Mouse (Mus musculus) forebrain, embryonic 16.5 days (tissue): Measurements from ENCODE around the gene Fam53b. TPM values are rescaled to one million over a fixed set of nuclear protein-coding genes. Genes with fewer than 3 reads are reported as not detected.

Source experiments
- ATAC-seq: fragments of 200-750 bp; cut with Nextera tagmentation; 2 replicates; pipeline ENCODE4 v1.8.0; 2017; ENCODE audit warnings: mild to moderate bottlenecking, moderate library complexity
- H3K27ac ChIP-seq: fragments of 300-500 bp; sonication (generic); 2 replicates; pipeline ENCODE4 v1.5.1; 2014; ENCODE audit warnings: low read length, control low read depth
- H3K27me3 ChIP-seq: fragments of 300-500 bp; sonication (generic); replicated peaks from 2 replicates; pipeline ENCODE4 v1.6.1; 2014; ENCODE audit warnings: low read length; ENCODE audit not compliant: control insufficient read depth, insufficient read depth
- H3K36me3 ChIP-seq: fragments of 300-500 bp; sonication (generic); 2 replicates; pipeline ENCODE4 v1.6.1; 2014; ENCODE audit not compliant: control insufficient read depth, insufficient read depth
- H3K4me1 ChIP-seq: fragments of 300-500 bp; sonication (generic); replicated peaks from 2 replicates; pipeline ENCODE4 v1.6.1; 2014; ENCODE audit warnings: low read length; ENCODE audit not compliant: control insufficient read depth, insufficient read depth
- H3K4me2 ChIP-seq: fragments of 300-500 bp; sonication (generic); 2 replicates; pipeline ENCODE4 v1.6.1; 2014; ENCODE audit warnings: mild to moderate bottlenecking, low read length, control low read depth
- H3K4me3 ChIP-seq: fragments of 300-500 bp; sonication (generic); replicated peaks from 2 replicates; pipeline ENCODE4 v1.5.1; 2014; ENCODE audit warnings: mild to moderate bottlenecking, low read length, control low read depth
- H3K9ac ChIP-seq: fragments of 300-500 bp; sonication (generic); replicated peaks from 2 replicates; pipeline ENCODE4 v1.6.1; 2014; ENCODE audit warnings: low read depth, low read length, control low read depth
- H3K9me3 ChIP-seq: fragments of 300-500 bp; sonication (generic); 2 replicates; pipeline ENCODE4 v1.6.1; 2016; ENCODE audit warnings: low read length; ENCODE audit not compliant: control insufficient read depth
- WGBS: fragments of 180-500 bp; shearing (Covaris S2); extraction: QIAGEN DNeasy Blood & Tissue Kit; methylation state at CpG from one replicate; pipeline ENCODE4 v1.1.7; 2014; 5-methylcytosine and 5-hydroxymethylcytosine counted together
- polyA plus RNA-seq: library from polyadenylated mRNA; unstranded; fragments of >200 nt; fragmentation: Nextera tagmentation; extraction: Ambion mirVana; gene quantifications from 2 replicates; pipeline ENCODE4 v1.2.1, GENCODE M21; 2015

Gene Fam53b
- polyA plus RNA-seq, 1 experiment from 2014 or later, result 29.2 TPM

DNA sequence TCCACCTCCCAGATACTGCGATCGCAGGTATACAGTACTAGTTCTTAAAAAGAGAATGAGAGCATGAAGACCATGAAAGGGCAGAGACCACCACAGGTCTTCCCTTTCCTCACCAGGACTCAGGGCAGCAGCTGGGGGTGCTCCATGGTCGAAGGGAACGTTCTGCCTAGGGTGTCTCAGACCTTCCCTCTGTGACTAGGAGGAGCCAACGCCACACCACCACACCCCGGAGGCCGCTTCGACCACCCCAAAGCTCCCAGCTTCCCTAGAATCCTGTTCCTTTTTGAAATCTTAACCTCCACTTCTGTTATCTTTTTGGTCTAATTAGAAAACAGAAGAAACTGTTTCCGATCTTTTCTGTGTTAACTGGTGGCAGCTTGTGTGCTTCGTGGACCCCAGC is 37.8 kb downstream of the Fam53b start:
- no peak for ATAC-seq
- no peak overlapping the region for H3K4me3 ChIP-seq
- H3K9ac ChIP-seq, result no peak overlapping the region
- no peaks in the 10 kb centered on the region for H3K27me3 ChIP-seq
- no peak overlapping the region for H3K4me2 ChIP-seq
- H3K9me3 ChIP-seq, result no peaks in the 10 kb centered on the region
- H3K4me1 ChIP-seq, result peaks cover 11% of the 10 kb centered on the region
- WGBS, result 95% methylated on average over 10 of the region's 10 CpGs
- no peak overlapping the region for H3K27ac ChIP-seq
- no peaks in the 10 kb centered on the region for H3K36me3 ChIP-seq

DNA sequence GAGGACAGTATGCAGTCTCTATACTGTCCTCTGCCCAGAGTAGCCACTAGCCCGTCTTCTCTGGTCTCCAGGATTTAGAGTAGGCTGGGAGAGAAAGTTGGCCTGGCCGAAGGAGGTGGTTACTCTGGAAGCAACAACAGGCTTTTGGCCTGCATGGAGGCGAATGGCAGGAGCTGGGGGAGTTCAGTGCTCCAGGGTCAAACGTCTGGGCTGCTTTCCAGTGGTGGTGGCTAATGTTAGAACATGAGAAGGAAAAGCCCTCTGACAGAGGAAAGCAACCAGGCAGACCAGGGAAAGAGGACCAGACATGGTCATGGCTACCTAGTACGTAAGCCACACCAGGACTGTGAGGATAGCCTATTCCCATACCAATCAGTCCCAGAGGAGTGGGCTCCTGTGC is 38.4 kb downstream of the Fam53b start:
- H3K4me1 ChIP-seq, result peaks cover 5% of the 10 kb centered on the region
- H3K4me3 ChIP-seq, result no peak overlapping the region
- WGBS, result 93% methylated on average over 5 of the region's 5 CpGs
- no peaks in the 10 kb centered on the region for H3K27me3 ChIP-seq
- no peak overlapping the region for H3K4me2 ChIP-seq
- H3K36me3 ChIP-seq, result no peaks in the 10 kb centered on the region
- no peak for ATAC-seq
- H3K27ac ChIP-seq, result no peak overlapping the region
- H3K9ac ChIP-seq, result no peak overlapping the region
- no peaks in the 10 kb centered on the region for H3K9me3 ChIP-seq

DNA sequence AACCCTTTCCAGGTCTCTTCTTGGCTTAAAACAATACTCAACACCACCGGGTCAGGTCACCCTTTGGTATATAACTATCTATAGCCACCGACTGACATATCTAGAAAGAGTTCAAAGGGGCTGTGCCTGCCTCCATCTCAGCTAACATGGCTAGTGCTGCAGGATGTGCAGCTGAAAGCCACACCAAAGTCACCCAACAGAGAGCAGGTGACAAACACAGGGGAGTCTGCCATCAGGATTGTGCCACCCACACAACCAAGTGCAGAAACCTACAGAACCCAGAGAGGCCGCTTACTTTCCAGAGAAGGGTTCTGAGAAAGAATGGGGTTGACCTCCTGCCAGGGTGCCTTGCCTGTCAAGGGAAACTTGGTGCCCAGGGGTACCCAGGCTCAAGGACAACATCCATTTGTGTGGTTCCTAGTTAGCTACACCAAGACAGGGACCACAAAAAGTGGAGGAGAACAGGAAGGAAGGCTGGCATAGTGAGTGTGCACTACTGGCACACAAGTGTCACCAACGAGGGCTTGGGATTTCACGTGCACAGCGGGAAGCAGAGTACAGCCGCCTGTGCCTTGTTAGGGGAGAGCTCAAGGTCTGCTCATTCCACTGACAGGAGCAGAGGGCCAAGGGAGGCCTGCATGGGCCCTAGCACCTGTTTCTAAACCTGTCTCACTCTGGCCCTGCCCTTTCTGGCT is 40.5 kb downstream of the Fam53b start:
- 92% methylated on average over 7 of the region's 7 CpGs for WGBS
- no peak for ATAC-seq
- H3K4me3 ChIP-seq, result no peak overlapping the region
- H3K9me3 ChIP-seq, result no peaks in the 10 kb centered on the region
- H3K36me3 ChIP-seq, result no peaks in the 10 kb centered on the region
- H3K9ac ChIP-seq, result no peak overlapping the region
- H3K27ac ChIP-seq, result no peak overlapping the region
- no peak overlapping the region for H3K4me2 ChIP-seq
- H3K27me3 ChIP-seq, result no peaks in the 10 kb centered on the region
- H3K4me1 ChIP-seq, result peaks cover 10% of the 10 kb centered on the region

DNA sequence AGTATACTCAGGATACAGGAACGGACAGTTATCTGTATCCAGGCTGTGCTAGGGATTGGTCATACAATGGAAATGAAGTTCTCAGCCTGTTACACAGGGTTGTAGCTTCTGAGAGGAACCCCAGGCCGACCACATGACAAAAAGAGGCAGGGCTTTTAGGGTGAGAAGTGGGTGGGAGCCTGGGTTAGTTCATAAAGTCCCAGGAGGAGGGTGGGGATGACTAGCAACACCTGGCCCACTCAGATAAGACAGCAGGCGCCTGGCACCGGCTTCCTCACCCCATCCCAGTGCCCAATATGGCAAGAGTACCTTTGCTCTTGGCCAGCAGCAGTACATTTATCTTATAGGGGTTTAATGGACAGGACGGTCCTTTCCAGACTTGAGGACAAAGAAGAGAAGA is 41.2 kb downstream of the Fam53b start:
- 88% methylated on average over 5 of the region's 5 CpGs for WGBS
- H3K9ac ChIP-seq, result no peak overlapping the region

DNA sequence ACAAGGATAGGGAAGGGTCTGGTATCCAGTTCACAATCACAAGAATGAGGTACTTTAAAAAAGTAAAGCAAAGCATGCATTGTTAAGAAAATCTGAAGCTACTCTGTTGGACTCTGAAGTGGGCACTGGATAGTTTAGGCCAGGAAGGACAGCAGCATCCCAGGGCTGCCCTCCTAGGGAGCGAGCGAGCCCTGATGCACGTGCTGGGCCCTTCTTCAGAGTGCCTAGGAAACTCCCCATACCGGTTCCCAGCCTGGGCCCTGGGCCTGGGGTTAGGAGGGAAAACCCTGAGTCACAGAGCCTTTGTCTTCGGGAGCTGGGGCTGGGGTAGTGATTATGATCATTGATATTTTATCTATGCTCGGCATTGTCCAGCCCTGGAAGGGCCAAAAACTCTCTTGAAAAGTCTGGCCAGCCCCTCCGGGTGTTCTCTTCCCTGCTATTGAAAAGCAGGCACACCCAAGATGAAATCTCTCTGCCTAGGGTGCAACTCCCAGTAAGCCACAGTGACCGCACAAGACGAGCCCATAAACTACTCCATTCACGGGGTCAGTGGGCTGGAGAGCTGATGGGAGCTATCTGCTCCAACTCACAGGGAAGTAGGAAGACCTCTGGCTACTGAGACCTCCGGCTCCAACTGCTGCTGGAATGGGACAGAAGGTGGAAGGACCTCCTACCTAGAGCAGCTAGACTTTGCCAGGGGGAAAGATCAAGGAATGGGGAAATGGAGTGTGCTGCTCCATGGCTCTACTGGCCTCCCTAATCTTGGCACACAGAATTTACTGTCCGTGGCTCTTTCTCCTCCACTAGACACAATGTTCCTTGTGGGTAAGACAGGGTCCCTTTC is 45.0 kb downstream of the Fam53b start:
- no peaks in the 10 kb centered on the region for H3K9me3 ChIP-seq
- no peak overlapping the region for H3K9ac ChIP-seq
- 78% methylated on average over 12 of the region's 12 CpGs for WGBS
- peaks cover 36% of the 10 kb centered on the region for H3K4me1 ChIP-seq
- ATAC-seq, result no peak
- no peaks in the 10 kb centered on the region for H3K36me3 ChIP-seq
- no peaks in the 10 kb centered on the region for H3K27me3 ChIP-seq
- no peak overlapping the region for H3K4me2 ChIP-seq
- H3K4me3 ChIP-seq, result no peak overlapping the region
- H3K27ac ChIP-seq, result peak overlapping the region; percentile 91

More for the DNA sequence above, 41.2 kb downstream of the Fam53b start:
- Histone ChIP-seq H3K4me2 (no peak overlapping the region), H3K27ac (no peak overlapping the region), H3K27me3 (no peaks in the 10 kb centered on the region), H3K4me1 (peaks cover 16% of the 10 kb centered on the region), H3K9me3 (no peaks in the 10 kb centered on the region), H3K36me3 (no peaks in the 10 kb centered on the region), H3K4me3 (no peak overlapping the region)
- ATAC-seq, result no peak

DNA sequence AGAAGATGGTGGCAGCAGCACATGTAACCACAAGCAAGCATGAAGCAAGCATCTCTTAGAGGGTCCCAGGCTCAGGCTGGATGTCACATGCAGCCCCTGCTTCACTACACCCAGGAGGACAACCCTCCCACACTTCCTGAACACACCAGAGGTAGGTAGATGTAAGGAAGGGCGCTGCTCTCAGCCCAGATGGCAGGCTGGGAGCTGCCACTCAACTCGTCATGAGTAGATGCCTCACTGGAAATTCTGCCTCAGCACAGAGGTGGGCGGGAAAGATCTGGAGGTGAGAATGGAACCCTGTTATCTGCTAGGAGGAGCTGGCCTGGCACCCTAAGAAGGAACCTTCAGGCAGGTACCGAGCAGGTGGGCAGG is 45.7 kb downstream of the Fam53b start:
- H3K36me3 ChIP-seq, result no peaks in the 10 kb centered on the region; the same call in 1 of the 2 replicates
- 46% methylated on average over 4 of the region's 4 CpGs for WGBS
- H3K4me1 ChIP-seq, result peaks cover 36% of the 10 kb centered on the region
- H3K9ac ChIP-seq, result no peak overlapping the region
- no peaks in the 10 kb centered on the region for H3K9me3 ChIP-seq
- no peaks in the 10 kb centered on the region for H3K27me3 ChIP-seq
- H3K4me3 ChIP-seq, result no peak overlapping the region
- ATAC-seq, result peak; percentile 48
- peak overlapping the region; percentile 91 for H3K27ac ChIP-seq
- no peak overlapping the region for H3K4me2 ChIP-seq

DNA sequence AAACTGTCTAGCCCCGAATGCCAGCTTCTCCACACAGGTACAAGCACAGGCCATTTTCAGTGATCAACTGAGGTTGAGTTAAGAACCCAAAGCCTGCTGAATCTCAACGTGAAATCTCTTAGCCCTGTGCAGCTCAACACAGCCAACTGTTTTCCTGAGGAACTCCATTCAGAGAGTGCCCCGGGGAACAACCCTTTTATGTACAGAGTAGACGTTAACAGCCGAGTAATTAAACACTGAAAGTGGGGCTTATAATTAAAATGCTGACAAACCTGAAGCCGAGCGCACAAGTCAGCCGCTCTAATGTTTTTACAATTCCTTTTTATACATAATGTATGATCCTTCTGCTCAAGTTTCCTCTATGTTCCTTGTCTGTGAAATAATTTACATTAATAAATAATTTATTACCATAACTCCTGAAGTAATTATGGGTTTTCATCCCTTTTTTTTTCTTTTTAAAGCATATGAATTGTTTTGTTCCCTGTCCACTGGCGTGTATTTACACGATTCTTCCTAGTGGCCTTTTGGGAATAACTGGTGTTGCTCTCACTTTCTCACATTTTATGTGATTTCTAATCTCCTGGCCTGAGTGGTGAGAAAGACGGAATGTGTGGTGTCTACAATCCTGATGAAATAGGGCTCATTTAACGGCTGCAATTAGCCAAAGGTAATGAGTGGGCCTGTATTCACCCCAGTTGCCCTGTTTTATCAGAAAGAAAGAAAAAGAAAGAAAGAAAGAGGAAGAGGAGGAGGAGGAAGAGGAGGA is 46.3 kb downstream of the Fam53b start:
- H3K27me3 ChIP-seq, result no peaks in the 10 kb centered on the region
- H3K9ac ChIP-seq, result no peak overlapping the region
- 7% methylated on average over 12 of the region's 12 CpGs for WGBS
- H3K27ac ChIP-seq, result peak overlapping the region; percentile 91
- no peaks in the 10 kb centered on the region for H3K9me3 ChIP-seq
- ATAC-seq, result peak; percentile 91
- H3K4me3 ChIP-seq, result no peak overlapping the region
- H3K4me2 ChIP-seq, result peak overlapping the region; percentile 13
- H3K36me3 ChIP-seq, result no peaks in the 10 kb centered on the region; the same call in 1 of the 2 replicates
- peaks cover 36% of the 10 kb centered on the region for H3K4me1 ChIP-seq

DNA sequence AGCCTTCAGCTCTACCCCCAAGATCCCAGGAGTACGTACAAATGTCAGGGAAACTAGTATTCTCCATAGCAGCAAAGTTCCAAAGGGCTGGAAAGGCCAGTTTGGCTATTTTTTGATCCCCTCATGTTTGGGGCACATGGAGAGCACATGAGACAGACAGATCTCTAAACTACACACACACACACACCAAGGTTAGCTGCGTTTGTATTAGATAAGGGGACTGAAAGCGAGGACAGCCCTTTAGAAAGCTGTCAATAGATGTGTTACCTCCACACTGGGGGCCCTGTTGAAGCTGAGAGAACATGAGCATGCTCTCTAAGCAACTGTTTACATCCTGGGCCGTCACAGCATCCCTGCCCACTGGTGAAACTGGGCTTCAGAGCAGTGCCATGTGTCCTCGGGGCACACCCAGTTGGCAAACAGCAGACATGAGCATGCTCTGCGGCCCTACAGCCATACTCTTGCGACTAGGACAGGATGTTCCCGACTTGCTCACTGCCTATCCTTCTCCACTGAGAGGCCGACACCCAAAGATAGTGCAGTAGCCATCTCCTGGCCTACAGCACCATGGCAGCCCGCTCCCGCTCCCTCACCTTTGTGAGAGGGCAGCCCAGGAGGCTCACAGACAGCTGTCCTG is 47.3 kb downstream of the Fam53b start:
- Histone ChIP-seq H3K27me3 (no peaks in the 10 kb centered on the region), H3K27ac (peak overlapping the region; percentile 91), H3K4me1 (peaks cover 36% of the 10 kb centered on the region), H3K4me2 (no peak overlapping the region), H3K36me3 (no peaks in the 10 kb centered on the region; the same call in 1 of the 2 replicates), H3K9me3 (no peaks in the 10 kb centered on the region), H3K9ac (peak overlapping the region; percentile 19), H3K4me3 (no peak overlapping the region)
- 59% methylated on average over 11 of the region's 11 CpGs for WGBS
- no peak for ATAC-seq
